Mouse (Mus musculus) MEL (cell line): ENCODE measurements around the gene Pheta2. TPM values are rescaled to one million over a fixed set of nuclear protein-coding genes. Genes with fewer than 3 reads are reported as not detected.

Source experiments
- polyA plus RNA-seq, 2 experiments: library from polyadenylated mRNA; stranded (reverse) in 1 of 2; unstranded in 1 of 2; fragments of >175 nt in 1 of 2; fragments of >200 nt in 1 of 2; gene quantifications; 2 replicates each; pipeline versions ENCODE4 v1.2.1 to v1.2.4; 2012; ENCODE audit warnings: low replicate concordance in 2 of 2, low read depth in 1 of 2; ENCODE audit not compliant: insufficient read length in 2 of 2, insufficient read depth in 1 of 2, missing spikeins in 1 of 2
- total RNA-seq: library from RNA; depleted of rRNA; stranded (reverse); fragments of 300-350 nt; gene quantifications from 2 replicates; pipeline ENCODE4 v1.2.3, GENCODE M21; 2012; rRNA removed

Gene Pheta2
- total and polyA plus RNA-seq, 3 experiments: 34.9 to 39.3 TPM; not detected in 1

Other genes starting within 250 kb of the Pheta2 start
- gene Ccdc134, start 211.0 kb upstream of the Pheta2 start, total RNA-seq: 11.8 and 19.7 TPM in 2 replicates
- 10 to 100 TPM in 1 of 2 experiments, not detected in 1; 17.5 TPM for gene Ccdc134, start 211.0 kb upstream of the Pheta2 start, polyA plus RNA-seq
- 40.5 and 52.2 TPM in 2 replicates for gene Srebf2, start 191.8 kb upstream of the Pheta2 start, total RNA-seq
- gene Srebf2, start 191.8 kb upstream of the Pheta2 start, polyA plus RNA-seq: 100 to 1,000 TPM in 1 of 2 experiments, not detected in 1; 161 TPM
- not detected in 2 replicates for gene Shisa8, start 126.1 kb upstream of the Pheta2 start, total RNA-seq
- under 1 TPM in 1 of 2 experiments, not detected in 1; 0.10 TPM for gene Shisa8, start 126.1 kb upstream of the Pheta2 start, polyA plus RNA-seq
- 1.5 TPM in 2 replicates for gene Tnfrsf13c, start 114.6 kb upstream of the Pheta2 start, total RNA-seq
- under 1 TPM in 1 of 2 experiments, not detected in 1; 0.63 TPM for gene Tnfrsf13c, start 114.6 kb upstream of the Pheta2 start, polyA plus RNA-seq
- 23.5 and 23.7 TPM in 2 replicates for gene Cenpm, start 94.2 kb upstream of the Pheta2 start, total RNA-seq
- 10 to 100 TPM in 1 of 2 experiments, not detected in 1; 56.3 TPM for gene Cenpm, start 94.2 kb upstream of the Pheta2 start, polyA plus RNA-seq
- not detected in 2 replicates for gene 1500009C09Rik, start 86.5 kb upstream of the Pheta2 start, total RNA-seq
- not detected for gene 1500009C09Rik, start 86.5 kb upstream of the Pheta2 start, polyA plus RNA-seq
- gene Sept3, start 64.0 kb upstream of the Pheta2 start, total RNA-seq: not detected in 2 replicates
- gene Sept3, start 64.0 kb upstream of the Pheta2 start, polyA plus RNA-seq: not detected
- not detected in 2 replicates for gene Wbp2nl, start 40.0 kb upstream of the Pheta2 start, total RNA-seq
- not detected for gene Wbp2nl, start 40.0 kb upstream of the Pheta2 start, polyA plus RNA-seq
- gene Naga, start within 50 bp of the Pheta2 start, total RNA-seq: 23.9 and 26.4 TPM in 2 replicates
- 10 to 100 TPM in 1 of 2 experiments, not detected in 1; 59.5 TPM for gene Naga, start within 50 bp of the Pheta2 start, polyA plus RNA-seq
- gene Smdt1, start within 50 bp of the Pheta2 start, total RNA-seq: 111 and 132 TPM in 2 replicates
- gene Smdt1, start within 50 bp of the Pheta2 start, polyA plus RNA-seq: 100 to 1,000 TPM in 1 of 2 experiments, not detected in 1; 159 TPM
- gene Ndufa6, start 15.4 kb downstream of the Pheta2 start, total RNA-seq: 377 and 417 TPM in 2 replicates
- 100 to 1,000 TPM in 1 of 2 experiments, not detected in 1; 235 TPM for gene Ndufa6, start 15.4 kb downstream of the Pheta2 start, polyA plus RNA-seq
- not detected in 2 replicates for gene Cyp2d22, start 41.3 kb downstream of the Pheta2 start, total RNA-seq
- under 1 TPM in 1 of 2 experiments, not detected in 1; 0.10 TPM for gene Cyp2d22, start 41.3 kb downstream of the Pheta2 start, polyA plus RNA-seq
- not detected in 2 replicates for gene Cyp2d11, start 55.1 kb downstream of the Pheta2 start, total RNA-seq
- not detected for gene Cyp2d11, start 55.1 kb downstream of the Pheta2 start, polyA plus RNA-seq
- gene Cyp2d10, start 68.3 kb downstream of the Pheta2 start, total RNA-seq: not detected in 2 replicates
- gene Cyp2d10, start 68.3 kb downstream of the Pheta2 start, polyA plus RNA-seq: not detected
- not detected in 2 replicates for gene Cyp2d9, start 94.5 kb downstream of the Pheta2 start, total RNA-seq
- not detected for gene Cyp2d9, start 94.5 kb downstream of the Pheta2 start, polyA plus RNA-seq
- not detected in 2 replicates for gene Cyp2d12, start 216.1 kb downstream of the Pheta2 start, total RNA-seq
- gene Cyp2d12, start 216.1 kb downstream of the Pheta2 start, polyA plus RNA-seq: not detected